In genomic region chr1:38306146-38306545, GRCm38 (mm10) we compare ENCODE assay signal across 18 mouse cellular contexts.
DNase-seq lines count a peak whose midpoint lies in the region; ATAC-seq lines count a peak whose summit lies in the region.
"Had no signal": no experiment of that assay in that cellular context is flagged by ENCODE, and none has a peak within 500 bp of the region (broad histone marks: within the 10 kb centered on the region; RNA-seq: fewer than 3 reads in every experiment).

No protein-coding gene starts in this region.

- H3K27me3 ChIP-seq in limb, embryonic 12.5 days: no peaks in the 10 kb centered on the region
- H3K27me3 ChIP-seq in limb, embryonic 10.5 days (ENCODE audit: low read depth, poor library complexity, severe bottlenecking): no peaks in the 10 kb centered on the region
- no peaks in the 10 kb centered on the region for H3K27me3 ChIP-seq in embryonic facial prominence, embryonic 15.5 days
- H3K27me3 ChIP-seq in limb, embryonic 13.5 days: no peaks in the 10 kb centered on the region
- H3K27me3 ChIP-seq: heart, embryonic 15.5 days; kidney, embryonic 15.5 days; midbrain, embryonic 12.5 days had no signal

- H3K27ac ChIP-seq in limb, embryonic 12.5 days: 0 out of 2 replicates have a peak overlapping the region, but pooled peaks have one; percentile 54
- H3K27ac ChIP-seq in limb, embryonic 10.5 days: no peak overlapping the region
- peak overlapping the region; percentile 39; the same call in 1 of the 2 replicates for H3K27ac ChIP-seq in embryonic facial prominence, embryonic 15.5 days (replicated peaks)
- H3K27ac ChIP-seq in limb, embryonic 13.5 days: peak overlapping the region; percentile 28; the same call in 1 of the 2 replicates
- H3K27ac ChIP-seq: heart, embryonic 15.5 days; kidney, embryonic 15.5 days; midbrain, embryonic 12.5 days had no signal

- no peak overlapping the region for H3K4me2 ChIP-seq in limb, embryonic 12.5 days
- H3K4me2 ChIP-seq in embryonic facial prominence, embryonic 15.5 days (replicated peaks): no peak overlapping the region
- H3K4me2 ChIP-seq in limb, embryonic 13.5 days (replicated peaks): no peak overlapping the region
- H3K4me2 ChIP-seq: heart, embryonic 15.5 days; kidney, embryonic 15.5 days; liver, embryonic 11.5 days; midbrain, embryonic 12.5 days had no signal

- no peaks in the 10 kb centered on the region for H3K9me3 ChIP-seq in limb, embryonic 12.5 days
- H3K9me3 ChIP-seq in limb, embryonic 10.5 days (replicated peaks): no peaks in the 10 kb centered on the region
- no peaks in the 10 kb centered on the region for H3K9me3 ChIP-seq in embryonic facial prominence, embryonic 15.5 days (replicated peaks)
- no peaks in the 10 kb centered on the region for H3K9me3 ChIP-seq in limb, embryonic 13.5 days
- H3K9me3 ChIP-seq: heart, embryonic 15.5 days; kidney, embryonic 15.5 days; midbrain, embryonic 12.5 days had no signal

- no peak overlapping the region for H3K9ac ChIP-seq in limb, embryonic 12.5 days (replicated peaks)
- H3K9ac ChIP-seq in embryonic facial prominence, embryonic 15.5 days: no peak overlapping the region
- H3K9ac ChIP-seq in limb, embryonic 13.5 days: no peak overlapping the region
- H3K9ac ChIP-seq: heart, embryonic 15.5 days; kidney, embryonic 15.5 days; liver, postnatal 0 days; midbrain, embryonic 12.5 days had no signal

- 96% methylated on average over 7 of the region's 7 CpGs for WGBS in limb, embryonic 12.5 days
- 91% methylated on average over 7 of the region's 7 CpGs for WGBS in limb, embryonic 10.5 days
- 87% methylated on average over 7 of the region's 7 CpGs for WGBS in embryonic facial prominence, embryonic 15.5 days
- 96% methylated on average over 7 of the region's 7 CpGs for WGBS in limb, embryonic 13.5 days

- H3K4me3 ChIP-seq in limb, embryonic 12.5 days (replicated peaks): no peak overlapping the region
- H3K4me3 ChIP-seq in limb, embryonic 10.5 days: no peak overlapping the region
- no peak overlapping the region for H3K4me3 ChIP-seq in embryonic facial prominence, embryonic 15.5 days (replicated peaks)
- no peak overlapping the region for H3K4me3 ChIP-seq in limb, embryonic 13.5 days
- H3K4me3 ChIP-seq: heart, embryonic 15.5 days; kidney, embryonic 15.5 days; midbrain, embryonic 12.5 days had no signal

- no peak for ATAC-seq in limb, embryonic 12.5 days (ENCODE audit: insufficient number of reproducible peaks, insufficient read depth, low FRiP score, low TSS enrichment, low read depth)
- ATAC-seq in embryonic facial prominence, embryonic 15.5 days (ENCODE audit: insufficient number of reproducible peaks, low FRiP score, low TSS enrichment, low read depth): no peak
- ATAC-seq in limb, embryonic 13.5 days (ENCODE audit: low FRiP score, low read depth): no peak
- ATAC-seq: liver, postnatal 0 days had no signal

- intact Hi-C loops in heart, postnatal 10 days (cut with DNase I): loop anchor here (5.0 kb wide), 3 partner anchors 104 to 481 kb away; no protein-coding TSS in a partner anchor
- intact Hi-C loops in left cerebral cortex, postnatal 36 days (cut with DNase I): no loop called here

- H3K4me1 ChIP-seq in limb, embryonic 12.5 days (replicated peaks): peaks cover 29% of the 10 kb centered on the region
- H3K4me1 ChIP-seq in limb, embryonic 10.5 days: peaks cover 22% of the 10 kb centered on the region
- peaks cover 42% of the 10 kb centered on the region for H3K4me1 ChIP-seq in embryonic facial prominence, embryonic 15.5 days
- peaks cover 54% of the 10 kb centered on the region for H3K4me1 ChIP-seq in limb, embryonic 13.5 days

- peaks cover 13% of the 10 kb centered on the region; the same call in 1 of the 2 replicates for H3K36me3 ChIP-seq in limb, embryonic 12.5 days
- peaks cover 40% of the 10 kb centered on the region for H3K36me3 ChIP-seq in limb, embryonic 10.5 days
- H3K36me3 ChIP-seq in embryonic facial prominence, embryonic 15.5 days: no peaks in the 10 kb centered on the region
- peaks cover 6% of the 10 kb centered on the region for H3K36me3 ChIP-seq in limb, embryonic 13.5 days
- H3K36me3 ChIP-seq: heart, embryonic 15.5 days; kidney, embryonic 15.5 days; midbrain, embryonic 12.5 days had no signal

- DNase-seq in heart, adult 11 months: peak; percentile 66
- DNase-seq in heart, postnatal 10 days: no peak
- DNase-seq in limb, embryonic 10.5 days (ENCODE audit: low spot score): no peak
- DNase-seq in left cerebral cortex, postnatal 36 days (ENCODE audit: low spot score in 2 of 2): no peak
- DNase-seq: adrenal gland, adult 2 months; cerebellum, adult 11 months; kidney, adult 11 months; kidney, postnatal 36 days; liver, postnatal 0 days; lung, postnatal 10 days; thymus, postnatal 36 days had no signal
